Mouse (Mus musculus) bone marrow macrophage, adult 2 months (primary cell): ENCODE measurements at regions not wholly inside any gene's neighbourhood (a gene's known extent, or its start where the extent isn't known, plus 50 kb on each side); places are given as distances from the start of the nearest gene placed in this dataset.

ENCODE experiments used
- H3K27ac ChIP-seq: 2 replicates; pipeline ENCODE4 v1.5.1; 2012; ENCODE audit warnings: low read depth, low read length; ENCODE audit not compliant: insufficient read depth
- H3K4me1 ChIP-seq: 2 replicates; pipeline ENCODE4 v1.6.1; 2012; ENCODE audit warnings: low read length; ENCODE audit not compliant: control insufficient read depth, insufficient read depth
- H3K4me3 ChIP-seq: 2 replicates; pipeline ENCODE4 v1.5.1; 2012; ENCODE audit warnings: mild to moderate bottlenecking, low read length, moderate library complexity; ENCODE audit not compliant: insufficient read depth
- CTCF ChIP-seq: IDR thresholded peaks from 2 replicates; pipeline ENCODE4 v1.5.1; 2012; ENCODE audit warnings: low read depth, mild to moderate bottlenecking, low read length, moderate library complexity
- POLR2A ChIP-seq: IDR thresholded peaks from 2 replicates; pipeline ENCODE4 v1.6.1; 2012; ENCODE audit warnings: mild to moderate bottlenecking, low read depth, low read length, borderline replicate concordance

DNA sequence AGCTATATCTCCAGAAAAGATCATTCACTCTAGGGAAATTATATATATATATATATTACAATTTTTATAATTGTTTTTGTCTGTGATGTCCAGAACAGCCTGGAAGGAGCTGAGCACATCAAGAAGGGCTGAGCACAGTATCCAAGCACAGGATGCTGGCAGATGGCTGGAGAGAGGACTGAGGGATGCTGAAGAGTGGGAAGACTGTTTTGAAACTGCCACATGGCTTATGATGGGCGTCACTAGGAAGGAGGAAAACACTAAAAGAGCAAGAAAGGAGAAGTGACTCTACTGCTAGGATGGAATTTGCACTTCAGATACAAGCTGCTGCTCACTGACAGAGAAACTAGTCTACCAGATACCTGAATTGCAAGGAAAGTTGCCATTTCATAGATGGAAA is 50.4 kb upstream of the Atg10 start:
- Histone ChIP-seq H3K27ac (no peak overlapping the region), H3K4me1 (no peaks in the 10 kb centered on the region), H3K4me3 (no peak overlapping the region)
- no peak for TF ChIP-seq CTCF
- TF ChIP-seq POLR2A: no peak

DNA sequence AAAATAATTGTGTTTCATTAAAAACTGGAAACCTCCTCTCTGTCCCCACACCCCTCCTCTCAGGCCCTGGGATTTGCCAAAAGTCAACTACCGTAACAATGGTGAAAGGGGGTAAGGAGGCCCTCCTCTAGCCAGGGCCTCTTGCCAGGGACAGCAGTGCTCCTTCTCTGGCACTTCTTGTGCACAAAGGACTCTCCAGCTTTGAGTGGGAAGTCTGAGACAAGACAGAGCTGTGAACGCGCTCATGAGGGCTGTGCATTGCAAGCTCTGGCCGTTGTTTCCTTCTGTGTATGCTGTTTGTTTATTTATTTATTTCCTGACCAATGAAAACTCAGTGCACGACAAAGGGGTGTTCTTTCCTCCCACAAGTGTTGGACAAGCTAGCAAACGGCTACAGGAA is 50.8 kb upstream of the Atg10 start:
- TF ChIP-seq POLR2A (no peak), CTCF (no peak)
- no peak overlapping the region for H3K4me3 ChIP-seq
- H3K4me1 ChIP-seq: no peaks in the 10 kb centered on the region
- no peak overlapping the region for H3K27ac ChIP-seq

DNA sequence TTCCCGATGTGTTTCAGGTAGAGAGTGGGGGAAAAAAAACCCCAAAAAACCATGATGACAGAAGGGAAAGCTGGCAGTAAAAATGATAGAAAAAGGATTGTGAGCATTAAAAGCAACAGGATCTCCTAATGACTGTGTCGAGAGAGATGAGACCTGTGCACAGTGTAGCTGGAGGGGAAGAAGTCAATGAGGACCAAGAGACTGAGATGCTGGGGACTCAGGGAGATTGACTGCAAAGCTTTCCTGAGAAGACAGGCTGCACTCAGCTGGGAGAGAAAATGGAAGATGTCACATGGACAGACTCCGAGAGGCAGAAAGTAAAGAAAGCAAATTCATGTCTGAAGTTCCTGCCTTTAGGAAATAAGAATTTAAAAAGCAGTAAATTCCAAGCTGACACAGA is 55.7 kb upstream of the Atg10 start:
- TF ChIP-seq POLR2A (no peak), CTCF (no peak)
- Histone ChIP-seq H3K4me1 (no peaks in the 10 kb centered on the region), H3K4me3 (no peak overlapping the region), H3K27ac (no peak overlapping the region)

DNA sequence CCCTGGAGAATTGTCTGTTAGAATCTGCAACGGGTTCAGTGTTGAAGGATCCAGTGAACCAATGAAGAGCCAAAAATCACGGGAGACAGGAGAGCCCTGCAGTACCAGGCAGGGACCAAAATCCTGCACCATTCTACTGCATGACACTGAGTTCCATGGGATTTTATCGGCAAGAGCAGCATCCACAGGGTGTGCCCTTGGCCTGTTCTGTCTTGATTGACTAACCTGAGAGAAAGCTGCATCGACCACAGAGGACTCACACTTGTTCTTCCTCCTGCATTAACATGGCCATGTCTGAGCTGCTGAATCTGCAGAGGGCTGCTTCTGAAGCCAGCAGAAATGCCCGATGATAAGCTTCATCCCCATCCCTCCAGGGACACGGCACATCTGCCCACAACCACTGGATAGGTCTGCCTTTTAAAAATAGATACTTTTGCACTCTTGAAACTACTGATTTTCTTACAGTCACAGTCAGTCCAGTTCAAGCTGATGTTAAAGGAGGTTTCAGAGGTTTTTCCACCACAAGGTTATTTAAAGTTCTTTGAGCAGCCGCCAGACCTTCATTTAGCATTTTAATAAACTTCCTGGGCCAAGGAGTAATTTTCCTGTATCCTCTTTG is 71.9 kb upstream of the Atg10 start:
- H3K27ac ChIP-seq: no peak overlapping the region
- H3K4me1 ChIP-seq: no peaks in the 10 kb centered on the region
- TF ChIP-seq POLR2A: no peak
- TF ChIP-seq CTCF: no peak
- H3K4me3 ChIP-seq: no peak overlapping the region

DNA sequence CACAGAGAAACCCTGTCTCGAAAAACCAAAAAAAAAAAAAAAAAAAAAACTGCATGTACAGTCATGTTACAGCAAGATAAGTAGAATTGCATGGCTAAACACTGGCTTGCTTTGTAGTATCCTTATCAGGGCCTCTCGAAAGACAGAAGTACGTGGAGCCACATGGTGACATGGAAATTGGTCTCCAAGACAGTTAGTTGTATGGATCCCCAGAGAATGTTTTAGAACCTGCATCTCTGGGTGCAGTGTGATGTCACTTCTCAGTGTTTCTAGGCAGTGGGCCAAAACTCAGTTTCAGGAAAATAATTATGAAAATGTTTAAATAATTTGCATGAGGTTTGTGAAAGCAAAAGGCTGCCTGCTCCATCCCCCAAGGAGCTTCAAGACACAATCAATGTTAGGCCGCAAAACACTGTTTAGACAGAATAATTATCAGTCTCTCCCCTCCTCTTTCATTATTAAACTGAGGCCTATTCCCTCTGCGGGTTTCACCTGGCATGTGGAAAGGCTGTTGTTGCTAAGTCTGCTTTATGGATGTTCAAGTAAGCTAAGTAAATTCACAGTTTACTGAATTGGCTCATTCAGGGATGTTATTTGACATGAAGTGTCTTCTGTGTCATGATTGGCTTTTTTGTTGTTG is 72.9 kb upstream of the Atg10 start:
- Histone ChIP-seq H3K27ac (no peak overlapping the region), H3K4me1 (no peaks in the 10 kb centered on the region), H3K4me3 (no peak overlapping the region)
- TF ChIP-seq CTCF (no peak), POLR2A (no peak)

DNA sequence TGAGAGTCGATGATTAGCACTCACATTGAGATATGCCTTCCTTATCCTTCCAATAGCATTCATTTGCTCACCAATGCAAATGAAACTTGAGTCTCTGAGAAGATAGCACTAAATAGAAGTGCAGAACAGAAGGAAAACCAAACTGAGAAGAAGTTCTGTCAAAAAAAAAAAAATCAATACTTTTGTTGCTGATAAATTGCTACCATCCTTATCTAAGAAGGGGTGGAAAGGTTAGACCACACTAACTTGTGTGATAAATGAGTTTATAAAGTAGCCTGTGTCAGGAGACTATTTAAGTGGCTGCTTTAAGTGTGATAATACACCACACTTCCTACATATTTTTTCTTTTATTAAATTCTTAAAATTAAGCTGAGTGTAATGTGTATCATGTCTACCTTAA is 78.1 kb upstream of the Atg10 start:
- H3K27ac ChIP-seq: no peak overlapping the region
- TF ChIP-seq CTCF (no peak), POLR2A (no peak)

DNA sequence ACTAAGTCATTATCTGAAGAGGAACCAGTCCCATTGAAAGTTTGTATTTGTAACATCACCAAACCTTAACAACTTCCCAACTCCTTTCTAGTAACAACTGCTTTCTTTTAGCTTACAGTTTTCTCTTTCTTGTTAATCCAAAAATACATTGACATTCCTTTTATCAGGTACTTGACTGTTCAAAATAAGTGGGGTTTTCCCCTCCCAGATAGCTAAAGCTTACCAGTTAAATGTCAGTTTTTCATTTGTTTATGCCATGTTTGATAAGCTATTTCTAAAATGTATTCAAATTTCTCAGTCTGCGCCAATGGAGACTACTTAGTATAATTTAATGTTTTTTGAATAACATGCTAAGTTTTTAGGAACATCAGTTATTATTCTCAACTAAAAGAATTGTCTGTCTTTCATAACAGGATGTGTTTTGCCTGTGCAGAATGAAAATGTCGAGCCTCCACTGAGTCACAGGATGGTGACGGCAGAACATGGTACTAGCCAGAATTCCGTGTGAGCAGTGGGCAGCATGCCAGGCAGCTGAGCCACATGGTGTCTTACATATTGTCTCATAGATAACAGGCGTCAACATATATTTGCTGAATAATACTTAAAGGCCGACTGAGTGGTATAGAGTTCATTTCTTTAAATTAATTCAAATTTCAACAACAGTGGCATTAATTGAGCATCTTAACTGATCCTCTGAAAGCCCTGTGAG is 82.1 kb upstream of the Atg10 start:
- H3K27ac ChIP-seq: no peak overlapping the region
- TF ChIP-seq POLR2A (no peak), CTCF (no peak)
- H3K4me1 ChIP-seq: no peaks in the 10 kb centered on the region
- H3K4me3 ChIP-seq: no peak overlapping the region

More for the DNA sequence above, 78.1 kb upstream of the Atg10 start:
- Histone ChIP-seq H3K4me1 (no peaks in the 10 kb centered on the region), H3K4me3 (no peak overlapping the region)

DNA sequence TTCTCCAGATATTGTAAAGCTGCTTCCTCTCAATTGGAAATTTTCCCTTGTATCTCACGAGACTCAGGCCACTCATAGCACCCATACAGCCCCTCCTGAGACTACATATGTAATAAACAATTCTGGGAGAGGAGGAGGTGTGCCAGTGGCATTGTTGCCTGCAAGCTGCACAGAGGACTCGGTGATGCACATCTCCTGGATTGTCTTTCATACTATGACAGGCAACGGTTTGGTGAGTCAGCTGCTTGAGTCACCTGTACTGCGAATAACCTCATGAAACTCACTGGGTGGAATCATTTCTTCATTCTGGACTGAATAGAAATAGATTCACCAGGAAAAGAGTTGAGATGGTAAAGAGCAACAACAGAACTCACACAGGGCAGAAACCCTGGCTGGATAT is 82.8 kb upstream of the Atg10 start:
- H3K27ac ChIP-seq: no peak overlapping the region

DNA sequence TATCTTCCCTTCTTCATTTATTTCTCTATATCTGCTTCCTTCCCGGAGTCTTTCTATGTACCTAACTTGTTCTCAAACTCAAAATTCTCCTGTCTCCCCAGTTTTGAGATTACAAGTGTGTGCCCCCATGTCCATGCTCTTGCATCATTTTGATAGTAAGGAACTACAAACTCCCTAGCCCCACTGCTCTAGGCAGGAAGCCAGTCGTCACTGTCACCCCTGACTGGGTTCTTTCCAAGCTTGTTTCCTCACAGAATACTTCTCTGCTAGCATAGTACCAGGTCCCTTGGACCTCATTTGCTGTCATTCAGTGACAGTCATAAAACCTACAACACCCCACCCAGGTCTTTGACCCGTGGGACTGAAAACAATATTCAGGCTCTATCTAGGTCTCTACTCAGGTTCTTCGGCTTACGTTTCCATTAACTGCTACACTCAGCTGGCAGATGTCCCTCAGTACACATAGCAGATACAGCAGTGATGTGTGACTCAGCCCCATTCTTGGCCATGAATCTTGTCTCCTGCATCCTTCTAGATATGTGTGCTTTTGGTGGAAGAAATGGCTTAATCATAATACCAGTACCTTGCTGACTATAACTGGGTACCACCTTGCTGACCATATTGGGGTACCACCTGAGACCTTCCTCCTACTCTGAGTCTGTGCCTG is 89.3 kb upstream of the Atg10 start:
- Histone ChIP-seq H3K4me3 (no peak overlapping the region), H3K27ac (no peak overlapping the region), H3K4me1 (no peaks in the 10 kb centered on the region)
- TF ChIP-seq POLR2A: no peak
- TF ChIP-seq CTCF: no peak

More for the DNA sequence above, 82.8 kb upstream of the Atg10 start:
- Histone ChIP-seq H3K4me3 (no peak overlapping the region), H3K4me1 (no peaks in the 10 kb centered on the region)
- TF ChIP-seq POLR2A (no peak), CTCF (no peak)

DNA sequence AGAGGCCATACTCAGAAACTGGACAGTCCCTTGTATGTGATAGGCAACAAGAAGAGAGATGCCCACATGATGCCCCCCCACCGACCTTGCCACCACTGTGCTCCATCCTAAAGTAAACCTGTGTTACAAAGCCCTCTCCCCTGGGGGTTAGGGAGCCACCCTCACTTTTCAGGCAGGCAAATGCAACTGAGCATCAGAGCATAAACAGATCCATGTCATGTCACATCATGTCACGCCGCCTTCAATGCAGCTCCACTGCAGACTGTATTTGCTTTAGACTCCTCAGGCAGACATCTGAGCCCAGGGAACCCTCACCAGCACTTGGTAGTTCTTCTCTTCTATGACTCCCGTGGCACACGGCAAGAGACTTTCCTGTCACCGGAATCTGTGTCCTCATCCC is 98.6 kb upstream of the Atg10 start:
- H3K27ac ChIP-seq: no peak overlapping the region
- no peak overlapping the region for H3K4me3 ChIP-seq
- TF ChIP-seq POLR2A (no peak), CTCF (no peak)
- H3K4me1 ChIP-seq: no peaks in the 10 kb centered on the region
